In genomic region chr11:97778918-97779317, GRCm38 (mm10) we compare ENCODE assay signal across 34 mouse cellular contexts. TPM values are rescaled to one million over a fixed set of nuclear protein-coding genes. Genes with fewer than 3 reads are reported as not detected.
DNase-seq lines count a peak whose midpoint lies in the region; ATAC-seq and TF ChIP-seq lines count a peak whose summit lies in the region.
"Had no signal": no experiment of that assay in that cellular context is flagged by ENCODE, and none has a peak within 500 bp of the region (broad histone marks: within the 10 kb centered on the region; RNA-seq: fewer than 3 reads in every experiment).

No protein-coding gene starts in this region.

- no peak overlapping the region for H3K9ac ChIP-seq in kidney, embryonic 15.5 days
- peak overlapping the region; percentile 63; the same call in 1 of the 2 replicates for H3K9ac ChIP-seq in ES-E14 (ENCODE audit: insufficient read depth, low read depth, low read length, poor library complexity, severe bottlenecking)
- H3K9ac ChIP-seq in liver, embryonic 13.5 days, result peak overlapping the region; percentile 54
- H3K9ac ChIP-seq: hindbrain, embryonic 13.5 days; lung, embryonic 15.5 days; midbrain, embryonic 12.5 days; neural tube, embryonic 12.5 days had no signal

- no peak overlapping the region for H3K27ac ChIP-seq in kidney, embryonic 15.5 days
- H3K27ac ChIP-seq in kidney, adult 2 months (ENCODE audit: insufficient read depth, low read depth, low read length), result no peak overlapping the region
- no peak overlapping the region; the same call in 1 of the 2 replicates for H3K27ac ChIP-seq in ES-E14 (ENCODE audit: insufficient read depth, low read depth, low read length, poor library complexity, severe bottlenecking)
- H3K27ac ChIP-seq in liver, embryonic 13.5 days, result peak overlapping the region; percentile 67; the same call in 1 of the 2 replicates
- H3K27ac ChIP-seq: heart, embryonic 10.5 days; hindbrain, embryonic 13.5 days; layer of hippocampus, adult 2 months; lung, embryonic 15.5 days; midbrain, embryonic 12.5 days; neural tube, embryonic 12.5 days had no signal

- TF ChIP-seq POLR2A in kidney, adult 2 months (IDR thresholded peaks at IDR 0.05; ENCODE audit: low read depth, low read length), result no peak

- no peak for TF ChIP-seq CTCF in kidney, adult 2 months (conservative IDR thresholded peaks at IDR 0.05; ENCODE audit: insufficient read depth, insufficient read length, low read depth, low read length)
- TF ChIP-seq CTCF in E14TG2a.4 (conservative IDR thresholded peaks at IDR 0.05; ENCODE audit: low read length), result no peak

- no peak for ATAC-seq in kidney, embryonic 15.5 days (replicated peaks; ENCODE audit: low FRiP score)
- ATAC-seq in liver, embryonic 13.5 days (ENCODE audit: low read depth), result no peak
- ATAC-seq: activated CD4-positive, CD25-positive, alpha-beta regulatory T cell, adult 4 months; forebrain, embryonic 14.5 days had no signal

- no peak for DNase-seq in kidney, adult 2 months
- DNase-seq in ES-E14 (ENCODE audit: low read depth, low spot score), result no peak
- DNase-seq in liver, embryonic 13.5 days, result no peak
- no peak for DNase-seq in layer of hippocampus, adult 9-10 months (ENCODE audit: low spot score)
- DNase-seq in right cerebral cortex, postnatal 4 days, result no peak
- DNase-seq: adrenal gland, adult 2 months; adrenal gland, postnatal 36 days; B cell, adult 2 months; cerebellum, adult 9-10 months; embryo, embryonic 11 days; gastrocnemius, postnatal 25 days; heart, adult 11 months; heart, postnatal 4 days; kidney, adult 11 months; kidney, postnatal 36 days; left cerebral cortex, postnatal 4 days; lung, postnatal 36 days; thymus, postnatal 4 days had no signal

- in situ Hi-C loops in ES-E14 (cut with MboI; ENCODE audit: low sequenced_read_pairs in 2 of 2, unreplicated experiment in 2 of 2), result no loop called here

- H3K9me3 ChIP-seq in kidney, embryonic 15.5 days (replicated peaks), result no peaks in the 10 kb centered on the region
- no peaks in the 10 kb centered on the region for H3K9me3 ChIP-seq in E14TG2a.4 (ENCODE audit: low read length)
- H3K9me3 ChIP-seq in ES-E14 (ENCODE audit: control insufficient read depth, insufficient read depth, low read depth, low read length), result no peaks in the 10 kb centered on the region
- H3K9me3 ChIP-seq in liver, embryonic 13.5 days (replicated peaks), result no peaks in the 10 kb centered on the region
- H3K9me3 ChIP-seq: heart, embryonic 10.5 days; hindbrain, embryonic 13.5 days; lung, embryonic 15.5 days; megakaryocyte, embryonic 14.5 days; midbrain, embryonic 12.5 days; neural tube, embryonic 12.5 days had no signal

- peak overlapping the region; percentile 11; the same call in 1 of the 2 replicates for H3K4me3 ChIP-seq in kidney, embryonic 15.5 days (replicated peaks)
- H3K4me3 ChIP-seq in kidney, adult 2 months (ENCODE audit: insufficient read depth, low read depth, low read length), result no peak overlapping the region
- H3K4me3 ChIP-seq in E14TG2a.4 (replicated peaks; ENCODE audit: low read length) (peak overlapping the region; percentile 97), ES-E14 (ENCODE audit: insufficient read depth in 1 of 2, low read depth in 1 of 2, low read length in 2 of 2, poor library complexity in 1 of 2, severe bottlenecking in 1 of 2) (peak overlapping the region; percentile 2 to 49; a peak in 3 of 4 replicates)
- H3K4me3 ChIP-seq in liver, embryonic 13.5 days (replicated peaks), result peak overlapping the region; percentile 32
- H3K4me3 ChIP-seq: heart, embryonic 10.5 days; hindbrain, embryonic 13.5 days; layer of hippocampus, adult 2 months; lung, embryonic 15.5 days; megakaryocyte, embryonic 14.5 days; midbrain, embryonic 12.5 days; neural tube, embryonic 12.5 days had no signal

- peaks cover 25% of the 10 kb centered on the region for H3K4me1 ChIP-seq in kidney, embryonic 15.5 days
- peaks cover 6% of the 10 kb centered on the region; the same call in 1 of the 2 replicates for H3K4me1 ChIP-seq in kidney, adult 2 months (ENCODE audit: control insufficient read depth, insufficient read depth, low read length)
- peaks cover 73% of the 10 kb centered on the region for H3K4me1 ChIP-seq in E14TG2a.4 (replicated peaks; ENCODE audit: low read depth, low read length)
- H3K4me1 ChIP-seq in ES-E14 (ENCODE audit: control insufficient read depth in 2 of 2, insufficient read depth in 2 of 2, low read length in 2 of 2, poor library complexity in 1 of 2), result peaks cover 0 to 3% of the 10 kb centered on the region in 2 experiments; a peak in 1 of 4 replicates
- H3K4me1 ChIP-seq in liver, embryonic 13.5 days (replicated peaks), result peaks cover 57% of the 10 kb centered on the region

- no peaks in the 10 kb centered on the region for H3K27me3 ChIP-seq in kidney, embryonic 15.5 days
- no peaks in the 10 kb centered on the region for H3K27me3 ChIP-seq in kidney, adult 2 months (replicated peaks; ENCODE audit: control insufficient read depth, insufficient read depth, low read length)
- H3K27me3 ChIP-seq in E14TG2a.4 (ENCODE audit: insufficient read depth, low read length), result no peaks in the 10 kb centered on the region
- H3K27me3 ChIP-seq in liver, embryonic 13.5 days, result no peaks in the 10 kb centered on the region
- H3K27me3 ChIP-seq: hindbrain, embryonic 13.5 days; lung, embryonic 15.5 days; megakaryocyte, embryonic 14.5 days; midbrain, embryonic 12.5 days; neural tube, embryonic 12.5 days had no signal

- WGBS in kidney, embryonic 15.5 days, result 97% methylated on average over 1 of the region's 1 CpGs
- WGBS in kidney, adult 2 months, result 92% methylated on average over 1 of the region's 1 CpGs
- 67% methylated on average over 1 of the region's 1 CpGs for WGBS in liver, embryonic 13.5 days (ENCODE audit: insufficient replicate concordance)

- peaks cover 64% of the 10 kb centered on the region for H3K36me3 ChIP-seq in kidney, embryonic 15.5 days
- H3K36me3 ChIP-seq in kidney, adult 2 months (ENCODE audit: control insufficient read depth, insufficient read depth, low read length), result peaks cover 10% of the 10 kb centered on the region
- H3K36me3 ChIP-seq in E14TG2a.4 (ENCODE audit: insufficient read depth, low read length) (peaks cover 78% of the 10 kb centered on the region), ES-E14 (ENCODE audit: control insufficient read depth, insufficient read depth, low read length, poor library complexity, severe bottlenecking) (peaks cover 49% of the 10 kb centered on the region)
- peaks cover 60% of the 10 kb centered on the region for H3K36me3 ChIP-seq in liver, embryonic 13.5 days

- H3K4me2 ChIP-seq in kidney, embryonic 15.5 days, result 0 out of 2 replicates have a peak overlapping the region, but pooled peaks have one; percentile 15
- H3K4me2 ChIP-seq in liver, embryonic 13.5 days, result peak overlapping the region; percentile 79
- H3K4me2 ChIP-seq: hindbrain, embryonic 13.5 days; lung, embryonic 15.5 days; midbrain, embryonic 12.5 days; neural tube, embryonic 12.5 days had no signal

TF ChIP-seq in ES-E14, 5 proteins besides CTCF, POLR2A, EP300 and RAD21:
- TF ChIP-seq ZNF384 (IDR thresholded peaks at IDR 0.05; ENCODE audit: low read depth, low read length) (no peak), HCFC1 (IDR thresholded peaks at IDR 0.05; ENCODE audit: borderline replicate concordance, insufficient read depth, low read length) (no peak), MAFK (IDR thresholded peaks at IDR 0.05; ENCODE audit: insufficient read depth, low read depth, low read length) (no peak), ZC3H11A (IDR thresholded peaks at IDR 0.05; ENCODE audit: borderline replicate concordance, low read depth, low read length) (no peak), CHD2 (IDR thresholded peaks at IDR 0.05; ENCODE audit: low read depth, low read length) (no peak)
TF ChIP-seq in ES-E14: peak in this region for 0.

RNA-seq across cellular contexts. Expression of gene 1700001P01Rik, which starts 3.2 kb away (rescaled TPM):
- 0.62 and 0.67 TPM in 2 replicates for polyA plus RNA-seq in kidney, embryonic 15.5 days (2015; fragmentation: Nextera tagmentation; extraction: Ambion mirVana)
- not detected in 2 replicates for polyA plus RNA-seq in kidney, adult 2 months (2012; rRNA removed)
- total RNA-seq in ES-E14 (2012; rRNA removed), result 2.3 TPM in 2 replicates
- polyA plus RNA-seq in liver, embryonic 13.5 days (2015; fragmentation: Nextera tagmentation; extraction: Ambion mirVana), result 0.19 and 0.22 TPM in 2 replicates
- total RNA-seq: adrenal gland, postnatal 36 days; gastrocnemius, adult 18-20 months; gastrocnemius, postnatal 25 days; midbrain, postnatal 0 days had no signal
- polyA plus RNA-seq: adrenal gland, adult 2 months; embryonic facial prominence, embryonic 14.5 days; heart, postnatal 0 days; midbrain, postnatal 0 days; thymus, postnatal 0 days had no signal

RNA-seq across cellular contexts. Expression of gene Rpl23, which starts 3.3 kb away (rescaled TPM):
- 565 and 652 TPM in 2 replicates for polyA plus RNA-seq in kidney, embryonic 15.5 days (2015; fragmentation: Nextera tagmentation; extraction: Ambion mirVana)
- 118 and 181 TPM in 2 replicates for polyA plus RNA-seq in kidney, adult 2 months (2012; rRNA removed)
- total RNA-seq in ES-E14 (2012; rRNA removed), result 1,213 and 1,430 TPM in 2 replicates
- 436 and 468 TPM in 2 replicates for polyA plus RNA-seq in liver, embryonic 13.5 days (2015; fragmentation: Nextera tagmentation; extraction: Ambion mirVana)

RNA-seq across cellular contexts. Expression of gene Cwc25, which starts 12.6 kb away (rescaled TPM):
- polyA plus RNA-seq in kidney, embryonic 15.5 days (2015; fragmentation: Nextera tagmentation; extraction: Ambion mirVana), result 19.2 and 19.5 TPM in 2 replicates
- 7.1 and 8.5 TPM in 2 replicates for polyA plus RNA-seq in kidney, adult 2 months (2012; rRNA removed)
- 14.0 and 18.5 TPM in 2 replicates for total RNA-seq in ES-E14 (2012; rRNA removed)
- 7.0 and 7.7 TPM in 2 replicates for polyA plus RNA-seq in liver, embryonic 13.5 days (2015; fragmentation: Nextera tagmentation; extraction: Ambion mirVana)

RNA-seq across cellular contexts. Expression of gene Lasp1, which starts 19.9 kb away (rescaled TPM):
- 104 and 108 TPM in 2 replicates for polyA plus RNA-seq in kidney, embryonic 15.5 days (2015; fragmentation: Nextera tagmentation; extraction: Ambion mirVana)
- polyA plus RNA-seq in kidney, adult 2 months (2012; rRNA removed), result 106 and 110 TPM in 2 replicates
- 108 and 147 TPM in 2 replicates for total RNA-seq in ES-E14 (2012; rRNA removed)
- 27.5 and 31.2 TPM in 2 replicates for polyA plus RNA-seq in liver, embryonic 13.5 days (2015; fragmentation: Nextera tagmentation; extraction: Ambion mirVana)

RNA-seq across cellular contexts. Expression of gene Pip4k2b, which starts 34.4 kb away (rescaled TPM):
- 1.8 and 1.9 TPM in 2 replicates for polyA plus RNA-seq in kidney, embryonic 15.5 days (2015; fragmentation: Nextera tagmentation; extraction: Ambion mirVana)
- 9.2 and 10.6 TPM in 2 replicates for polyA plus RNA-seq in kidney, adult 2 months (2012; rRNA removed)
- 26.5 and 31.3 TPM in 2 replicates for total RNA-seq in ES-E14 (2012; rRNA removed)
- 0.88 TPM in 2 replicates for polyA plus RNA-seq in liver, embryonic 13.5 days (2015; fragmentation: Nextera tagmentation; extraction: Ambion mirVana)
